Comparison of ENCODE assay signal across 8 mouse cellular contexts in genomic region chr11:53351224-53351942, GRCm38 (mm10). TPM values are rescaled to one million over a fixed set of nuclear protein-coding genes. Genes with fewer than 3 reads are reported as not detected.
A peak's percentile ranks its signal among the peaks of the same experiment; 100 is the strongest.
DNase-seq lines count a peak whose midpoint lies in the region; ATAC-seq lines count a peak whose summit lies in the region.

No protein-coding gene starts in this region.

- peaks cover 23% of the 10 kb centered on the region for H3K4me1 ChIP-seq in hindbrain, embryonic 14.5 days (replicated peaks; ENCODE audit: control insufficient read depth, insufficient read depth, low read length)

- H3K27ac ChIP-seq in hindbrain, embryonic 14.5 days: peak overlapping the region; percentile 99

- peak; percentile 80 for DNase-seq in NIH3T3 (ENCODE audit: low read depth)
- DNase-seq in cerebellum, adult 9-10 months: peak; percentile 56
- peak; percentile 19 to 43 for DNase-seq in frontal cortex, postnatal 25 days (ENCODE audit: low spot score in 2 of 2)
- DNase-seq in hindbrain, embryonic 14.5 days (ENCODE audit: low spot score): peak; percentile 74
- DNase-seq in left cerebral cortex, adult 18-20 months (ENCODE audit: low spot score in 2 of 2): peak; percentile 24 to 47
- peak; percentile 61 to 65 for DNase-seq in lung, postnatal 4 days
- peak; percentile 78 for DNase-seq in retina, postnatal 1 day
- peak; percentile 56 for DNase-seq in urinary bladder, adult 2 months (ENCODE audit: low spot score)

- peak overlapping the region; percentile 99 for H3K4me3 ChIP-seq in hindbrain, embryonic 14.5 days (replicated peaks; ENCODE audit: low read length)

- H3K4me2 ChIP-seq in hindbrain, embryonic 14.5 days (replicated peaks): peak overlapping the region; percentile 67

- H3K9me3 ChIP-seq in hindbrain, embryonic 14.5 days (ENCODE audit: control insufficient read depth, low read length): no peaks in the 10 kb centered on the region

- under 1% methylated on average over 35 of the region's 35 CpGs for WGBS in hindbrain, embryonic 14.5 days

- no peak for ATAC-seq in hindbrain, embryonic 14.5 days (ENCODE audit: low FRiP score)

- peak overlapping the region; percentile 100 for H3K9ac ChIP-seq in hindbrain, embryonic 14.5 days

- no peaks in the 10 kb centered on the region for H3K36me3 ChIP-seq in hindbrain, embryonic 14.5 days (replicated peaks; ENCODE audit: control insufficient read depth, insufficient read depth)

- no peaks in the 10 kb centered on the region for H3K27me3 ChIP-seq in hindbrain, embryonic 14.5 days (ENCODE audit: control insufficient read depth, insufficient read depth, low read length)

RNA-seq across cellular contexts. Expression of gene Aff4, which starts 0.8 kb away (rescaled TPM):
- polyA plus RNA-seq in hindbrain, embryonic 14.5 days (2014; fragmentation: Nextera tagmentation; extraction: Ambion mirVana): 80.1 and 90.6 TPM in 2 replicates
- total RNA-seq in left cerebral cortex, adult 18-20 months (2021): 100 to 1,000 TPM; 199 to 203 TPM
- polyA plus RNA-seq in urinary bladder, adult 2 months (2012; rRNA removed): 26.9 and 33.6 TPM in 2 replicates

RNA-seq across cellular contexts. Expression of gene Zcchc10, which starts 26.9 kb away (rescaled TPM):
- 13.9 and 14.9 TPM in 2 replicates for polyA plus RNA-seq in hindbrain, embryonic 14.5 days (2014; fragmentation: Nextera tagmentation; extraction: Ambion mirVana)
- 10 to 100 TPM; 10.5 to 12.8 TPM for total RNA-seq in left cerebral cortex, adult 18-20 months (2021)
- 9.4 and 11.0 TPM in 2 replicates for polyA plus RNA-seq in urinary bladder, adult 2 months (2012; rRNA removed)

RNA-seq across cellular contexts. Expression of gene Hspa4, which starts 51.1 kb away (rescaled TPM):
- polyA plus RNA-seq in hindbrain, embryonic 14.5 days (2014; fragmentation: Nextera tagmentation; extraction: Ambion mirVana): 51.5 and 52.7 TPM in 2 replicates
- total RNA-seq in left cerebral cortex, adult 18-20 months (2021): 100 to 1,000 TPM; 177 to 179 TPM
- polyA plus RNA-seq in urinary bladder, adult 2 months (2012; rRNA removed): 49.3 and 60.3 TPM in 2 replicates
